Mouse (Mus musculus) stomach, embryonic 16.5 days (tissue): ENCODE results near the gene F2rl1. TPM values are rescaled to one million over a fixed set of nuclear protein-coding genes. Genes with fewer than 3 reads are reported as not detected.
A peak's percentile ranks its signal among the peaks of the same experiment; 100 is the strongest.

Experiments
- ATAC-seq: fragments of 200-750 bp; cut with Nextera tagmentation; 2 replicates; pipeline ENCODE4 v1.8.0; 2017; ENCODE audit warnings: moderate number of reproducible peaks, moderate TSS enrichment; ENCODE audit not compliant: insufficient read depth, low FRiP score
- H3K27ac ChIP-seq: fragments of 300-500 bp; sonication (generic); 2 replicates; pipeline ENCODE4 v1.5.1; 2014; ENCODE audit warnings: low read length
- H3K27me3 ChIP-seq: fragments of 300-500 bp; sonication (generic); 2 replicates; pipeline ENCODE4 v1.6.1; 2014; ENCODE audit warnings: low read length, control low read depth, mixed read lengths; ENCODE audit not compliant: control insufficient read depth, insufficient read depth
- H3K36me3 ChIP-seq: fragments of 300-500 bp; sonication (generic); 2 replicates; pipeline ENCODE4 v1.6.1; 2014; ENCODE audit warnings: low read length; ENCODE audit not compliant: control insufficient read depth, insufficient read depth
- H3K4me1 ChIP-seq: fragments of 300-500 bp; sonication (generic); 2 replicates; pipeline ENCODE4 v1.6.1; 2014; ENCODE audit warnings: low read length, control low read depth, mixed read lengths; ENCODE audit not compliant: control insufficient read depth, insufficient read depth
- H3K4me2 ChIP-seq: fragments of 300-500 bp; sonication (generic); 2 replicates; pipeline ENCODE4 v1.6.1; 2014; ENCODE audit warnings: low read depth, low read length, mixed read lengths
- H3K4me3 ChIP-seq: fragments of 300-500 bp; sonication (generic); replicated peaks from 2 replicates; pipeline ENCODE4 v1.5.1; 2014; ENCODE audit warnings: mild to moderate bottlenecking, low read length
- H3K9ac ChIP-seq: fragments of 300-500 bp; sonication (generic); 2 replicates; pipeline ENCODE4 v1.6.1; 2014; ENCODE audit warnings: low read length
- H3K9me3 ChIP-seq: fragments of 300-500 bp; sonication (generic); replicated peaks from 2 replicates; pipeline ENCODE4 v1.6.1; 2016; ENCODE audit warnings: low read length, control low read depth; ENCODE audit not compliant: control insufficient read depth
- WGBS: fragments of 180-500 bp; shearing (Covaris S2); extraction: QIAGEN DNeasy Blood & Tissue Kit; methylation state at CpG from one replicate; pipeline ENCODE4 v1.1.7; 2014; 5-methylcytosine and 5-hydroxymethylcytosine counted together
- polyA plus RNA-seq: library from polyadenylated mRNA; unstranded; fragments of >200 nt; fragmentation: Nextera tagmentation; extraction: Ambion mirVana; gene quantifications from 2 replicates; pipeline ENCODE4 v1.2.1, GENCODE M21; 2015

The F2rl1 gene
- 14.9 and 17.7 TPM in 2 replicates for polyA plus RNA-seq

DNA sequence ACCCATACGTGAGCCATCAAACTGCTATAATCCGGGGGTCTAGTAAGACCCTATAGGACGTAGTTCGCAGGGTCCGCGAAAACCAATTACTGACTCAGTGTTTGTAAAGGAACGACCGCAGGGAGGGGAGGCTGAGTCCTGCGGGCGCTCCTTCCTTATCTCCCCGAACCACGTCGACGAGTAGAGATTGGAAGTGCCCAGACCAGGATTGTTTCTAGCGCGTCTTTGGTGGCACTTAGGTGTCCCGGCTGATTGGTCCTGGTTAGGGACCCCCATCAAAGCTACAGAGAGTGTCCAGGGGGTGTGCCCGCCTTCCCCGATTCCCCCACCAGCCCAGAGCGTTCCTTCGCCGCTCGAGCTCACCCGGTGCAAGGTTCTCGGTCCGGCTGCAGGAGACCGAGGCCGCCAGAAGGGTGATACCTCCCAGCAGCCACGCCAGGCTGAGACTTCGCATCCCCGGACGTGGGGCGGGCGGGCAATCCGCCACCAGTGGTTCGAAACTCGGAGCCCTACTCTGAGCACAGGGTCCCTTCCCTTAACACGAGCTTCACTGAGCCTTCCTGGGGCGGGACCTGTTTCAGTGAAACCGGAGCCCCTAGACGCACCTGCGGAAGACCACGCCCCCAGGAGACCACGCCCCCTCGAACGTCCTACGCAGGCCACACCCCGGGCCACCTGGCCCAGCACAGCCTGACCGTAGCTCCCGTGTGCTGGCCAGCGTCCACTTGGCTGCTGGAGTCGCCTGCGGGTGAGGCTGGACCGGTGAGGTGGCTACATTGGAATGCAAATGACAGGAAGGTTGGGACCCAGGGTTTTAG, at the start of gene F2rl1:
Gene F2rl1, minus strand, starts transcription at position 554 of the 818 bp plus-strand sequence.
- no peaks in the 10 kb centered on the region for H3K9me3 ChIP-seq
- 0 out of 2 replicates have a peak, but pooled peaks cover 6% of the 10 kb centered on the region for H3K4me1 ChIP-seq
- WGBS: under 1% methylated on average over 54 of the region's 54 CpGs
- H3K27ac ChIP-seq: peak within 1 kb of the TSS; percentile 84
- H3K27me3 ChIP-seq: no peaks in the 10 kb centered on the region
- no peaks in the 10 kb centered on the region for H3K36me3 ChIP-seq
- H3K4me3 ChIP-seq: peak within 1 kb of the TSS; percentile 66
- ATAC-seq: peak; percentile 89
- H3K9ac ChIP-seq: peak within 1 kb of the TSS; percentile 77
- peak within 1 kb of the TSS; percentile 96 for H3K4me2 ChIP-seq

DNA sequence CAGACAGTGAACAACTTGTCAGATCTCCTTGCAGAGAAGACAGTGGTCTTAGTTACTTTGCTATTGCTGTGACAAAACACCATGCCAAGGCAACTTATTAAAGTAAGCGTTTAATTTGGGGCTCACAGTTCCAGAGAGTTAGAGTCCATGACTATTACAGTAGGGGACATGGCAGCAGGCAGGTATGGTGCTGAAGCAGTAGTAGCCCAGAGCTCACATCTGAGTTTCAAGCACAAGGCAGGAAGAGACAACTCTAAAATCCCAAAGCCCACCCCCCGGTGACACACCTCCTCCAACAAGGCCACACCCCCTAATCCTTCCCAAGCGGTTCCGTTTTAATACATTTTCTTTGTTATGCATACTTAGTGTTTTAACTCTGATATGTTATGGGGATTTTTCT, 45.9 kb upstream of the F2rl1 start:
- 94% methylated on average over 4 of the region's 4 CpGs for WGBS
- no peak overlapping the region for H3K4me2 ChIP-seq
- no peak overlapping the region for H3K4me3 ChIP-seq
- no peaks in the 10 kb centered on the region for H3K9me3 ChIP-seq
- H3K9ac ChIP-seq: no peak overlapping the region
- no peak for ATAC-seq
- H3K27ac ChIP-seq: no peak overlapping the region
- H3K36me3 ChIP-seq: no peaks in the 10 kb centered on the region
- no peaks in the 10 kb centered on the region for H3K27me3 ChIP-seq
- no peaks in the 10 kb centered on the region for H3K4me1 ChIP-seq

DNA sequence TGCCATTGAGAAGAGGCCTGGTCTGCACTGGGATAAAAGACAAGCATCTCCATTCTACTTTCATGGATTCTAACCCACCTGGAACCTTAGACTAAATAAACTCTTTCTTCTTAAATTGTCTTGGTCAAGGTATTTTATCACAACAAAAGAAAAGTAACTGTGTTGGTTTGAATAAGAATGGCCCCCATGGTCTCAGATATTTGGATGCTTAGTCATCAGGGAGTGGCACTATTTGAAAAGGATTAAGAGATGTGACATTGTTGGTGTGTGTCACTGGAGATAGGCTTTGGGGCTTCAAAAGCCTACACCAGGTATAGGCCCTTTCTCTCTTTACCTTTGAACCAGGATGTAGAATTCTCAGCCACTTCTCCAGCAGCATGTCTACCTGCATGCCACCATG, 44.3 kb upstream of the F2rl1 start:
- H3K4me1 ChIP-seq: no peaks in the 10 kb centered on the region
- no peak for ATAC-seq
- H3K27me3 ChIP-seq: no peaks in the 10 kb centered on the region

DNA sequence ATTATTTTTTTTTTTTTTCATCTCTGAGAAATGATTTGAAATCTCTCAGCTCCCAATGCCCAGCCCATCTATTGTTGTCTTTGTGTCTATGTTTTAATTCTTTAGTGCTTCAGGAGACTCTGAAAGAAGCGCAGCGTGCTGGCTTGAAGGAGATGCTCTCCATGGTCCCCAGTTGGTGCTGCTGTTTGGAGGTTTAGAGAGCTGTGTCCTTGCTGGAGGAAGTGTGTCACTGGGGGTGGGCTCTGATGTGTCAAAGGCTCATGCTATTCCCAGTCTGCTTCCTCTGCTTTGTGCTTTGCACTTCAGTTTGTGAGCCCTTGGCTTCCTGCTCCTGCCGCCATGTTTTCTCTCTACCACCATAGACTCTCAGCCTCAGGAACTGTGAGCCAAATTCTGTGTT, 43.3 kb upstream of the F2rl1 start:
- H3K9me3 ChIP-seq: no peaks in the 10 kb centered on the region
- H3K27ac ChIP-seq: no peak overlapping the region
- ATAC-seq: no peak
- WGBS: 99% methylated on average over 3 of the region's 3 CpGs
- no peak overlapping the region for H3K9ac ChIP-seq
- H3K27me3 ChIP-seq: no peaks in the 10 kb centered on the region
- H3K4me2 ChIP-seq: no peak overlapping the region
- H3K4me3 ChIP-seq: no peak overlapping the region
- no peaks in the 10 kb centered on the region for H3K4me1 ChIP-seq
- H3K36me3 ChIP-seq: no peaks in the 10 kb centered on the region

More for the DNA sequence above, 44.3 kb upstream of the F2rl1 start:
- H3K4me2 ChIP-seq: no peak overlapping the region
- no peaks in the 10 kb centered on the region for H3K36me3 ChIP-seq
- no peak overlapping the region for H3K4me3 ChIP-seq
- H3K9me3 ChIP-seq: no peaks in the 10 kb centered on the region
- H3K27ac ChIP-seq: no peak overlapping the region
- no peak overlapping the region for H3K9ac ChIP-seq

DNA sequence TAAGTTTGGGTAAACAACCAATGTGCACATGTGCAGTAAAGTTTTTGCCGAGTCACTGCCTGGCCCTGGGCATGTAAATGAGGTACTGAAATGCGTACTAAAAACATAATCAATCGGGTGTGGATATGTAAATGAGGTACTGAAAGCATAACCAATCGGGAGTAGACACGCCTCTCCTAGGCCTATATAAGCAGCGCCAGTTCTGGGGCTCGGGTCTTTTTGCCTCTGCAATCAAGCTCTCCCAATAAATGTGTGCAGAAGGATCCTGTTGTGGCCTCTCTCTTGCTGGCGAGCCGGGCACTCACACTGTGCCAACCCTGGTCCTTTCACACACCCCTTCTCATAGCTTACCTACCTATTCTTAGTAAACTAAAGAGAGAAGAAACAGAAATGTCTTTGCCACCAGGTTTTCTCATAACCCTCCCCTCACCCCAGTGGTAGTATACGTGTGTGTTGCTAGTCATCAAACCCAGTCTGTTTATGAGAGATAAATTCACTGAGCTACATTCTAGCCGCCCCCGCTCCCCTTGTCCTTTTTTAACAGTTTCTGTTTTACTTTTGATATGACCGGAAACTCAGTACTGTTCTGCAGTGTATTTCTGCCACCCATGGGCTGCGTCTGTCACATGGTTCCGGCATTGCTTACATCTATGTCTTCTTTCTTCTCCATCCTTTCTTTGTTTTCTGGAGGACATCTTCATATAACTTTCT, 42.0 kb upstream of the F2rl1 start:
- H3K27ac ChIP-seq: no peak overlapping the region
- WGBS: 94% methylated on average over 15 of the region's 15 CpGs
- H3K4me3 ChIP-seq: no peak overlapping the region
- H3K27me3 ChIP-seq: no peaks in the 10 kb centered on the region
- H3K4me2 ChIP-seq: no peak overlapping the region
- H3K9ac ChIP-seq: no peak overlapping the region
- H3K4me1 ChIP-seq: no peaks in the 10 kb centered on the region
- H3K36me3 ChIP-seq: no peaks in the 10 kb centered on the region
- no peak for ATAC-seq
- H3K9me3 ChIP-seq: no peaks in the 10 kb centered on the region

DNA sequence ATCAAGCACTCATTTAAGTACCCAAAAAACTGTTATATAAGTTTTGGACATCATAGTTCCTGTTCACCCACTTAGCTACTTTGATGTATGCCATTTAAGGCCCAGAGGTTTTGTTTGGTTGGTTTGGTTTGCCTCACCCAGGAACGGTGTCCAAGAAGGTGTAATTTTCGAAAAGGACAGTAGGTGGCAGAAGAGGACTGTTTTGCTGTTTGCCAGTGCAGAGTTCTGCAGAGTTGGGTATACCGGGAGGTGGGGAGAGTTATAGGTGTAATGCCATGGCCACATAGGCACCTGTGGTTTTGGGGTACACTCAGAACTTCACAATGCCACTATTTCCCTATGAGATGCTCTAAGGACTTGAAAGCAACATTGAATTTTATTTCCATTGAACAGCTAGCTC, 38.7 kb upstream of the F2rl1 start:
- H3K27ac ChIP-seq: no peak overlapping the region
- H3K4me1 ChIP-seq: no peaks in the 10 kb centered on the region
- H3K4me2 ChIP-seq: no peak overlapping the region
- no peaks in the 10 kb centered on the region for H3K9me3 ChIP-seq
- no peaks in the 10 kb centered on the region for H3K36me3 ChIP-seq
- H3K4me3 ChIP-seq: no peak overlapping the region
- no peak overlapping the region for H3K9ac ChIP-seq
- H3K27me3 ChIP-seq: no peaks in the 10 kb centered on the region
- WGBS: 2% methylated on average over 3 of the region's 3 CpGs
- peak; percentile 29; the same call in 1 of the 2 replicates for ATAC-seq

DNA sequence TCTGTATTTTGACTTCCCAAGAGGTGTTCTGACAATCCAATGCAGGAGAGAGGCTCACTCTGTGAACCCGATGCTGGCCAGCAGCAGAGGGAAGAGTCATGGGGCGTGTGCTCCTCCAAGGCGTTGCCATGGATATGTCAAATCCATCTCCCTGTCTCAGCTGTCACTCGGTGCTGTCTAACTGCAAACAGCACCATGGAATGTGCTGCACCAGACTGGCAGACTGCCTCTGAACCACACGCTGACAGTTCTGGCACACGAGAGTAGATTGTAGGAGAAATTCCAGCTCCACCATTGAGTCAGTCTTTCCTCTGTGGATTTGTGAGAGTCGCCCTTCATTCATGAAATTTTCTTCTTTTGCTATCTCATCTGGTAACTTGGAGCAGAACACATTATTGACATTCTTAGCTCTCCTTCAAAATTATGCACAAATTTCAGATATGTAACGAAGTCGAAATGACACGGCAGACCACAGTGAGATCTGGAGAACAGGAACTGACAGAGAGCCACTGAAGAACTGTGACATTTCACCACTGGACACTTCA, 38.1 kb upstream of the F2rl1 start:
- 54% methylated on average over 10 of the region's 10 CpGs for WGBS
- H3K36me3 ChIP-seq: no peaks in the 10 kb centered on the region
- no peaks in the 10 kb centered on the region for H3K27me3 ChIP-seq

DNA sequence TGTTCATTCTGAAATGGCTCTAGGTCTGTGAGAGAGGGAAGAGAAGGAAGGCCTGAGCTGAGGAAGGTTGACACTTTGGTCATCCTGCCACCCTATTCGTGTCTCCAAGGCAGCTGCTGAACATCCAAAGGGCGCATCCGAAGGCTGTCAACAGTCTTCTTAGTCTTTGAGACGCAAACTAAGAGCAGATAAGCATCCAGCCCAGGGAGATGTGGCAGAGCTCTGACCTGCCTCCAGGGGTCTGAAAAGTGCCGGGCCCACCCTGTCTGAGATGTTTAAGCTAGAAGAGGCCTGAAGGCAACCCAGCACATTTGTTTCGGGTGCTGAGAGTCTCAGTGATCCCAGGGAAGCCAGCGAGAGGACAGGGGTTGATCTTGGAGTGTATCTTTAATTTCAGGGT, 32.3 kb upstream of the F2rl1 start:
- no peak overlapping the region for H3K4me3 ChIP-seq
- H3K4me2 ChIP-seq: no peak overlapping the region
- ATAC-seq: no peak
- H3K9ac ChIP-seq: no peak overlapping the region
- no peak overlapping the region for H3K27ac ChIP-seq
- no peaks in the 10 kb centered on the region for H3K4me1 ChIP-seq
- no peaks in the 10 kb centered on the region for H3K36me3 ChIP-seq
- no peaks in the 10 kb centered on the region for H3K9me3 ChIP-seq
- 80% methylated on average over 7 of the region's 7 CpGs for WGBS
- no peaks in the 10 kb centered on the region for H3K27me3 ChIP-seq

More for the DNA sequence above, 38.1 kb upstream of the F2rl1 start:
- Histone ChIP-seq H3K9me3 (no peaks in the 10 kb centered on the region), H3K4me3 (no peak overlapping the region), H3K4me2 (no peak overlapping the region), H3K4me1 (no peaks in the 10 kb centered on the region), H3K9ac (no peak overlapping the region), H3K27ac (no peak overlapping the region)
- ATAC-seq: no peak

DNA sequence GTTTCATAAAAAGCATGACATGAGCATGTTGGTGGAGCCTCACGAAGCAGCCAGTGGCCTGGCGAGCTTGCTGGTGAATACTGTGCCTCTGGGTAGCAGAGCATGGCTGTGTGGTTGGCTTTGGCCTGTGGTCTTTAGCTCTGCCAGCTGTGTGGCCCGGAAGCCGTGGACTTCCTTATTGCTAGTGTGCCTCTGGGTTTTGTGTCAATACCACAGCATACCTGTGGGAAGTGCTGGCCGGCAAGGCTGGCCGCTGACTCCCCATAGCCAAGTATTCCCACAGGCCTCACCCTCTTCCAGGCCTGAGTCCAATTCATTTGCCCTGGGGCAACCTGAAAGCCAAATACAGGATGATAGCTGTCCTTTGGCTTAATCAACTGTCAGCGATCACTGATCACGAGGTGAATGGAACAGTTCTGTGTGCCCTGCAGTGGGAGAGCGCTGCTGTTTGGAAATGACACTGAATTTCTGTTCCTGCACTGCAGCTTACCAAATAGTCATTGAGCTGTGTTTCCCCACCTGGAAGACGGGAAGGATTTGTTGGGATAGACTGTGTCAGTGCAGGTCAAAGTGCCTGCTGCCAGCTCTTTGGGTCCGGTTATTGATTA, 29.0 kb upstream of the F2rl1 start:
- no peaks in the 10 kb centered on the region for H3K36me3 ChIP-seq
- no peak overlapping the region for H3K9ac ChIP-seq
- WGBS: 73% methylated on average over 11 of the region's 11 CpGs
- H3K4me3 ChIP-seq: no peak overlapping the region
- H3K27me3 ChIP-seq: no peaks in the 10 kb centered on the region
- no peaks in the 10 kb centered on the region for H3K9me3 ChIP-seq
- peaks cover 5% of the 10 kb centered on the region; the same call in 1 of the 2 replicates for H3K4me1 ChIP-seq
- no peak overlapping the region for H3K4me2 ChIP-seq
- H3K27ac ChIP-seq: no peak overlapping the region
- peak; percentile 48; the same call in 1 of the 2 replicates for ATAC-seq
